Mouse (Mus musculus) hindbrain, embryonic 11.5 days (tissue): ENCODE results near the gene Arntl2. TPM values are rescaled to one million over a fixed set of nuclear protein-coding genes. Genes with fewer than 3 reads are reported as not detected.

Experiments
- polyA plus RNA-seq: library from polyadenylated mRNA; unstranded; fragments of >200 nt; fragmentation: Nextera tagmentation; extraction: Ambion mirVana; gene quantifications from 2 replicates; pipeline ENCODE4 v1.2.1, GENCODE M21; 2014

Arntl2 gene
- polyA plus RNA-seq, 1 experiment from 2014 or later: 2.8 TPM

Other genes starting within 250 kb of the Arntl2 start
- 79.8 and 85.1 TPM in 2 replicates for gene Fgfr1op2, start 218.9 kb upstream of the Arntl2 start, polyA plus RNA-seq
- 90.9 and 93.7 TPM in 2 replicates for gene Ints13, start 218.2 kb upstream of the Arntl2 start, polyA plus RNA-seq
- gene Med21, start 153.5 kb upstream of the Arntl2 start, polyA plus RNA-seq: 125 and 132 TPM in 2 replicates
- 25.8 and 27.8 TPM in 2 replicates for gene Tm7sf3, start 153.2 kb upstream of the Arntl2 start, polyA plus RNA-seq
- 19.4 and 20.1 TPM in 2 replicates for gene Stk38l, start 71.1 kb upstream of the Arntl2 start, polyA plus RNA-seq
- not detected in 2 replicates for gene Smco2, start 54.0 kb downstream of the Arntl2 start, polyA plus RNA-seq
- gene Ppfibp1, start 92.4 kb downstream of the Arntl2 start, polyA plus RNA-seq: 29.0 and 36.1 TPM in 2 replicates
- gene 1700034J05Rik, start 158.4 kb downstream of the Arntl2 start, polyA plus RNA-seq: 0.20 and 0.46 TPM in 2 replicates
- gene Rep15, start 236.5 kb downstream of the Arntl2 start, polyA plus RNA-seq: 0.46 and 0.98 TPM in 2 replicates
- 84.1 and 87.5 TPM in 2 replicates for gene Mrps35, start 246.7 kb downstream of the Arntl2 start, polyA plus RNA-seq